Mouse (Mus musculus) adrenal gland, adult 18-20 months (tissue): ENCODE measurements at regions not wholly inside any gene's neighbourhood (a gene's known extent, or its start where the extent isn't known, plus 50 kb on each side); places are given as distances from the start of the nearest gene placed in this dataset.

Experiments used
- DNase-seq, 2 experiments: peaks; one replicate each; pipeline ENCODE4 v3.0.0; 2021 to 2022; ENCODE audit warnings: low spot score in 2 of 2

DNA sequence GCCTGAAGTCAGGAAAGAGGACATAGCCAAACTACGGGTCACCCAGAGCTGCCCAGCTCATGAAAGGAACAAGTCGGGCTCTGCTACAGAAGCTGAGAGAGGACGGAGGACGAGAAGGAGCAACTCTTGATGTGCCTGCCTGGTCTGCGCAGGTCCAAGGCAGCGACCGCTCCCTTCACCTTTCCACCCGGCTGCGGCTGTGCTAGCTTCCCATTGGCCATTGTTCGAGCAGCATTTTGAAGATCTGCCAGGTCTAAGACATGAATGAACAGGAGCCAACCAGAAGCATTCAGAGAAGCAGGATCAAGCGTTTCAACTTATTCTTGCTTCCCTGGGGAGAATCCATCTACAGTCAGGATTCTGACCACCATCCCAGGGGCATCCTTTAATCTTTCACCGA lies 113.3 kb upstream of the Wnt4 start:
- DNase-seq, result no peak

DNA sequence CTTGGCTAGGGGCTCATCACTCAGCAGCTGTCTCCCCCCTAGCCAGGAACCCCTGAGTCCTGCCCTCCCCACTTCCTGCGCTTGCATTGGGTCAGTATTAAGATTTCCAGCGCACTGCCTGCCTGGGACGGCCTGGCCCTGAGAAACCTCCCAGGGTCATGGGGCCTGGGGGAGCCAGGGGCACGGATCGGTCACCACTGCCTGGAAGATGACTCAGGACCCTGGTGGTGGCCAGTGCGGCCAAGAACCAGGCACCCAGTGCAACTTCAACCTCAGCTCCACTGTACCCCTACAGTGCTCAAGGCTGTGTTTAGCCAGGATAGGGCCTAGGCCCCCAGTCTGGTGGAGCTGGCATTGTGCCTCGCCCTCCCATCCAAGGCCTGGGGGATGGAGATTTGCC lies 111.9 kb upstream of the Zbtb40 start:
- no peak for DNase-seq

DNA sequence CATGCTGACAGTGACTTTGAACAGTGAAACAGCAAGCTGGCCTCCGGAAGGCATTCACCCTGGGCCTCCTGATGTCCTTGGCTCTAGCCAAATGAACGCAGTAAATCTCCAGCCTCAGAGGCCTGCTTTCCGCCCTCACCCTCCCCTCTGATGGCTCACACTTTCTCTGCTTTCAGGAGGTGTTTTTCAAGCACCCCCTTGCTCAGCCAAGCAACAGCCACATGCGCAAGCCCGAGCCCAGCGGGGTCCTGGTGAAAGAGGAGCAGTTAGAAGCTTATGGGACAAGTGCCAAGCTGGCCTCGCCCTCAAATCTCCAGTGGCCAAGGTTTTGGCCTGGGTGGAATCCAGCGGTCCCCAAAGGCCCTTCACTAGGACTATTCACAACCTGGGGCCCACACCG lies 109.6 kb upstream of the Zbtb40 start:
- no peak for DNase-seq

DNA sequence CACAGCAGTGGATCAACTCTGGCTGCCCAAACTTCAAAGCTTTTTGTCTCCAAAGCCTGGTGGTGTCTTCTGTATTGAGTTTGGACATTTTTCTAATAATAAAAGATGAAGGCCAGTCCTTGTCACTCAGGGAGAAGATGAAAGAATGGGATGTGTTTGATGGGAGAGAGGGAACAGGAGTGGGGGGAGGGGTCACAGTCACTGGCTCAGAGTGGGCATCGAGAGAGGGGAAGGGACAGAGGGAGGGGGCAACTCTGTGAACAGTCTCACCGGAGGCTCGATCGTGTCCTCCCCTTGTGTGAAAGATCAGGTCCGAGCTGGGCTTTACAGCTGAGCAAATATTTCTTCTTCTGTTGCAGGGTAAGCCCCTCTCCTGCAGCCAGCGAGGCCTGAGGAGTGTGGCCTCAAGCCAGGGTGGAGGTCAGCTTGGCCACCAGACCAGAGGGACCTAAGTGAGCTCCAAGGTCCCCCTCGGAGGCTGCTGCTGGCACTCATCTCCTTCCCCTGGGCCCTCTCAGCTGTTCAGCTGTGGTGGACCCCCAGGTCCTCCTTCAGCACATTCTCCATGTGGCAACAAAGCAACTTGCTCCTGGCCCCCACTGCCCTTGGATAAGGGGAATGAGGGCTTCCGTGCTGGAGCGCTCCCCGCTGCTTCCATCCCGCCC lies 108.0 kb upstream of the Zbtb40 start:
- DNase-seq, result no peak

DNA sequence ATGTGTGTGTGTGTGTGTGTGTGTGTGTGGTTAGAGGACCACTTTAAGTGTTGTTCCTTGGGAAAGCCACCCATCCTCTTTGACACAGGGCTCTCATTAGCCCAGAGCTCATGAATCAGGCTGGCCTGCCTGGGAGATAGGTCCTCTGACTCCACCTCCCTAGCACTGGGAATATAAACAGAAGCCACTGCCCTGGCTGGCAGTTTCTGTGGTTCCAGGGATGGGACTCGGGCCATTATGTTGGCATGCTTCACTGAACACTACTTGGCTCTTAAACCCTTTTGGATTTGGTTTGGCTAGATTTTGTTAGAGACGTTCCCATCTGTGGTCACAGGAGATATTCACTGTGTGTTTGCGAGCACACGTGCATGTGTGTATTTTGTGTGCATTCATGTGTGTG lies 100.2 kb upstream of the Zbtb40 start:
- DNase-seq, result no peak

DNA sequence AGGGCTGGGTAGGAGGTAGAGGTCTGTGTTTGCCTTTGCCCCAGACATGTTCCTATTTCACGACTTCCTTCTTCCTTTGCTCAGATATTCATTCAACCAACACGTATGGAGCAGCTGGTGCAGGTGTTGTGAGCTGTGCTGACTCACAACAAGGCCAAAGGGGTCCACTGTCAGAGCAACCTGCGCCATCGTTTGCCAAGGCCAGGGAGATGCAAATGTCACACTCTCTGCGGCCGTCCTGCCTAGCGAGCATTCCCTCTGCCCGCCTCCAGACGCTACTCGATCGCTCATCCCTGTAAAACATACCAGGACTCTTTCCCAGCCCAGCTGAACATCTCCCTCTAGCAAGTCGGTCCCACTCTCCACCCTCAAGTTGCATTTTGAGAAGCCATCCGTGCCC lies 99.2 kb upstream of the Zbtb40 start:
- no peak for DNase-seq

DNA sequence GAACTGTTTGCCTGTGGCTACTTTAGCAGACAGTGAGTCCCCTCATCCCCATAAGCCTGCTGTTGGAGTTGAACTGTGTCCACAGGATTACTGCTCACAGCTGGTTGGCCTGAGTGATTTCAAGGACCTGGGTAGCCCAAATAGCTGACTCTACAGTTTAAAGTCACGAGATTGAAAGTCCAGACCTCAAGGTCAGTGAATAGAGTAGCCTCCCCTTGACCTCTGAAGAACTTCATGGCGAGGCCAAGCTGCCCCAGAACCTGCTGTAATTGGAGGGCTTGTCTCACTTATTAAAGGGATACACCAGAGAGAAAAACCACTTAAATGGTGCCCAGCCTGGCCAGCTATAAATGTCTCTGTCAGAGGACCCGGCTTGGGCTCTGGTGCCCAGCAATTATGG lies 97.7 kb upstream of the Zbtb40 start:
- no peak for DNase-seq

DNA sequence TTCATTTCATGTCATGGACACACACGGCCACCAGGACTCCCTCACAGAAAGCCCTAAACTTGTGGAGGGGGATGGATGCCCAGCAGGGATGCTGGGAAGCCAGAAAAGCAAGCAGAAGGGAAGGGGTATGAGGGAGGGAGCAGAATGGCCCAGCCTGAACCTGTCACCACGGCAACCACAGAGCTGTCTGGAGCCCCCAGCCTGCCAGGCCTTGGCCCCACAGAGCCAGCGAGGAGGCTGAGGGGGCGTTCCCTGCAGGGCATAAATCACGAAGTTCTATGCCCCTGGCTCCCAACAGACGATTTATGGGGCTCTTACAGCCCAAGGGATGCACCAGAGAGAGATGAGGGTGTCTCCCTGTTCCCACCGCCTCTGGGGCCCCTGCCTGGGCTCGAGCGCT lies 93.7 kb upstream of the Zbtb40 start:
- DNase-seq, result no peak

DNA sequence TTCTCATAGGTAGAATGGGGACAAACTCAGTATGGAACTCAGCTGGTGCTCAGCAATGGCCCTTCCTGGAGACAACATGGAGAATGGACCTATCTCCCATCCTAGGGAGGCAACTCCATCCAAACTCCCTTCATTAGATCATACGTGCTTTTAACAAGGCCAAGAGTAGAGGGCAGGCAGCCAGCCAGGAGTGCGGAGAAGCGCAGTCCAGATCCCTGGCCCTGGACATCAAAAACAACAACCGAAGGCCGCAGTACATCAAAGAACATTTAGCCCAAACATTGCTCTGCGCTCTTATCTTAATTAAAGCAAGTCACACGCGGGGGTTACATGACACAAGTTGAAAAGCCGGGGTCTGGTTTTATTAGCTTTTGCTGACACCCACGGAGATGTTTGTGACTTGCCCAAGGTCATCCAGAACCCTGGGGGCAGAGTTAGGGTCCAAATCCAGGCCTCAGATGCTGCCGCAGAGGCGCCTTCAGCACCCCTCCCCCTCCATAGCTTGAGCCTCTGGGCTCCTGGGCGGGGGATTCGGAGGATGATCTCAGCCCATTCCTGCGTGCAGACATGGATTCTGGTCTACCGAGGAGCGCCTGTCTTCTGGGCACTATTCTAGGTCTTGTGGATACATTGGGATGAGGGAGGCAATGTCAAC lies 90.6 kb upstream of the Zbtb40 start:
- peak in 1 of 2 experiments; percentile 48 for DNase-seq

DNA sequence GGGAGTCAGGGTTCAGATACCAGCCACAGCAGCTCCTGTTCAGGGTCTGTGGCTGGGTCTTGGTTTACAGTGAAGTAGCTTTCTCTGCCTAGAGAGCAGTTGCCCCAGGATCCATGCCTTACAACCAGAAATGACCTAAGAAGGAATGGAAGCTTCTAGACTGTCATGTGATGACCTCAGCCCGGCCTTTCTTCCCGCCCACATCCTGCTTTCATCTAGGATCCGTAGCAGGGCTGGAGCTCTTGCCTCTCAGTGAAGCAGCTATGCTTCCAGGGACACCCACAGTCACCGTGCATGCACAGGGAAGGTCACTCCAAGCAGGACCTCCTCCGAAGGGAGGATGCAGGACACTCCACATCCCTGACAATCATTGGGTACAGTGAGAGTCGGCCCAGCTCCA lies 89.5 kb upstream of the Zbtb40 start:
- no peak for DNase-seq

DNA sequence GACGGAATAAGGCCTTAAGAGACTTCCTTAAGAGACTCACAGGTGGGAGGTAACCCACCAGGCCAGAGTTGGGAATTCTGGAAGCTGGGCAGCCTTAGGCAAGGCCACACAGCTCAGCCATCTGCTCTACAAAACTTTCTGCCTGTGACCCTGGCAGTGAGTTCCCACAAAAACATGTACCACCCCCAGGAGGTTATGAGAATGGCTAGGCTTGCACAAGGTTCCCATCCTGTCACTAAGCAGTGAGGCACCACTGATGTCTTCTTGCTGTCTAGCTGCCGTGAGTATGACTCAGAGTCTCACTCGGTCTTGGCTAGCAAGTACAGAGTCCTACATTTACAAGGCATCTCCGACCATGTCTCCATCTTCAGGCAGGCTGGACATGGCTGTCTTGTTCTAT lies 87.7 kb upstream of the Zbtb40 start:
- DNase-seq, result no peak

DNA sequence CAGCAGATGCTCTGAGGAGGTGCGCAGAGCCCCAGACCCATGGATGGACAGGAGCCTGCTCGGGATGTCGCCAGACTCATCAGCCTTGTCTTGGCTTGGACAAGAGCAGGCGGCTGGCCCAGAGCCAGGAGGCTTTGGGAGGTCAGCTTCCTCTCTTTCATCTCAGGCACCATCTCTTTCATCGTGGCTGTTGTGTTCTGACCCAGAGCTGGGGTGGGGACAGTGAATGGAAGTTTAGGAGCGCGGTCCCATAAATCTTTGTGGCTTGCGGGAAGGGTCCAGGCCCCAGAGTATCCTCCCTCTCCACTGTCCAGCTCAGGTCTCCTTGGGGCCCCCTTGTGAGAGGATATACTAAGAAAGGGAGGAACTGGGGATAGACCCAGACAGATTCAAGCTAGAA lies 87.2 kb upstream of the Zbtb40 start:
- peak; percentile 57 to 71 for DNase-seq

DNA sequence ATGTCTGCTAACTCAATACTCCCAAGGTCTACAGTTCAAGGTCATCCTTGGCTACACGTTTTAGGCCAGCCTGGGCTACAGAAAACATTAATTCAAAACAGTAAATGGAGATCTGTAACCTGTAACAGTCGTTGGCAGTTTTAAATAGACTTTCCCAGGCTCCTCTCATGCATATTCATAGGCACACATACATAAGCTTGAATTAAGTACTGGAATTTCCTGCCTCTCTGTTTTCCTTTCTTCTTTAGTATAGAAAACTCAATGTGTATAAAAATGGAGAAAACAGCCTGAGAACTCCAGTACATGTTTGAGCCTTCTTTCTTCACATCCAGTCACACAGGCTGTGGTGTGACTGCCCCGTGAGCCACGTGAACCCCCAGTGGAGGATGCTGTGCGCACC lies 86.0 kb upstream of the Zbtb40 start:
- no peak for DNase-seq

DNA sequence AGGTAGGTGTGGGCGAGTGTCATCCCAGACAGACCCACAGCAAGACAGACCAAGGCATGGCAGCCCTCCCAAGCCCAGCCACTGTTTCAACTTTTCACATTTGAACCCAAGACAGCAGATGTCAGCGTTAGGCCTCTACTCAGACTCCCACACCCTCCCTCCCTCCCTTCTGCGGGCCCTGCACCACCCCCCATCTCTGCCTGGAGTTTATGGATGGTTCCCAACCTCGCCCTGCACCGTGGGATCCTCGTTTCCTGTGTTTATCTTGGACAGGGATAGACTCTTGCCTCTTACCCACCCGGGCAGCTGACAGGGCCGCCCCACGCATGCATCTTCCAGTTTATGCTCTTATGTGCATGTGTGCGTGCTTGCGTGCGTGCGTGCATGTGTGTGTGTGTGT lies 85.2 kb upstream of the Zbtb40 start:
- DNase-seq, result no peak

DNA sequence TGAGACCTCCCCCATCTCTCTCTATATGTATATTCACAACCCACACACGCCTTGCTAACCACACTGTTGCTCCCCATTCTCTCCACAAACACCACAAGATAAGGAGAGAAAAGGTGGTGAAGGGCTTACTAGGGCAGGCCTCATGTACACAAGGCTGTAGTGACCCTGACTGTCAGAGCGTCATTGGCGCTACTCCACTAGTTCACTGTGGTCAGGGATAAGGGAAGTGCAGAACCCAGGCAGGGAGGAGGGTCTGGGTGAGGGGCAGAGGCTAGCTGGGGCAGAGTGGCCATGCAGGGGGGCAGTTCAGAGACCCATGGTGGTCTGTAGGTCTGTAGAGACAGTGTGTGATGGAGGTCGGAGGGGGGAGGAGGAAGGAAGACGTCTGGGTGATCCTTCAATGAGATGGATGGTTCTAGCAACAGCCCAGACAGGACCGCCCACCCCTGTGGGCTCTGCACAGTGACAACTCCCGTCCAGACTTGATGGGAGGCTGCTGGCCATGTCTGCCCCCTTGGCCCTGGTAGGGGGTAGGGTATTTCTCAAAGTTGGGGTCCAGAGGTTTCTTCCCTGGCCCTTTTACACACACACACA lies 82.1 kb upstream of the Zbtb40 start:
- no peak for DNase-seq

DNA sequence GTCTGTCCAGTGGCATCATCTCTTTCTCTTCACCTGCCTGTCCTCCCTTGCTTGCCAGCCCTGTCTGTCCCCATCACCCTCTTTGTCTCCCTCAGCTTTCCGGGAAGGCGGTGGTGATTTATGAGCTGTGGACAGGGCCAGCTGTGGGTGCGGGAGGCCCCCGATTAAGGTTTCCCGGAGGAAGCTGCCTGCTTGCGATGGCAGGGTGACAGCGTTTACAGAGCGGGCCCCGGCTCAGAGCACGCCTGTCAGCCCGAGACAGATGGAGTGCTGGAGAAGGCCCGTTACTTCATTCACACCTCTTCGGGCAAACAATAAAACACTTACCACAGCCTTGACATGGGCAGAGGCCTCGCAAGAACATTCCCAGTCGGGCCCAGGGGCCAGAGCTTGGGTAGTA lies 79.6 kb upstream of the Zbtb40 start:
- DNase-seq, result no peak

DNA sequence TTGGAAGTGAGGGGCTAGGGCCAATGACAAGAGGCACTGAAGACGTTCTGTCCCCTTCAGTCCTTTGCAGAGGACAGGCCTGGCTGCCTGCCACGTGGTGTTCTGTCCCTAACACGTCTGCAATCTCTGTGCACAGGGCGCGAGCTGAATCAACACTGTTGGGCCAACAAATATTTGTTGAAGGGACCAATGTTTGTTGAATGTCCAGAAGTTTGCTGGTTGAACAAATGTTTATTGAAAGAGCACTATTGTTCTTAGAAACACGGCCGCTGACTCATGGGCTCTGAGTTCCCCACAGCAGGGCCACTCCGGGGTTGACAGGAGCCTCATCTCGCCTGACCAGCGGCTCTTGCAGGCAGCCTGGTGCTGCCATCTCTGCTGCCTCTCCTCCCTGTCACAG lies 73.1 kb upstream of the Zbtb40 start:
- no peak for DNase-seq

DNA sequence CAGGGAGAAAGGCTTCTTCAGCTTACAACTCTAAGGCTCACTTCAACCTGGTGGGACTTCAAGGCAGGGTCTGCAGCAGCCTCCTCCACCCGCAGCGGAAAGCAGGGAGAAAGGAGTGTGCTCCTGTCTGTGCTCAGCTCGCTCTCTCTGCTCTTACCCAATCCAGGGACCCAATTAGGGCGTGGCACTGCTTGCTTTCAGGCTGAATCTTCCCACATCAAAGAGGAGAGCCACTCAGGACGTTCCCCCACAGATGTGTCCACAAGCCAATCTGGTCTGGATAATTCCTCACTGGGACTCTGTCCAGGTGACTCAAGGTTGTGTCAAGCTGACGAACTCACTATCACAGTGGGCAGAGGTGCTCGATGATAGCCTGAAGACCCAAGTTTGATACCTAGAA lies 72.0 kb upstream of the Zbtb40 start:
- DNase-seq, result no peak

DNA sequence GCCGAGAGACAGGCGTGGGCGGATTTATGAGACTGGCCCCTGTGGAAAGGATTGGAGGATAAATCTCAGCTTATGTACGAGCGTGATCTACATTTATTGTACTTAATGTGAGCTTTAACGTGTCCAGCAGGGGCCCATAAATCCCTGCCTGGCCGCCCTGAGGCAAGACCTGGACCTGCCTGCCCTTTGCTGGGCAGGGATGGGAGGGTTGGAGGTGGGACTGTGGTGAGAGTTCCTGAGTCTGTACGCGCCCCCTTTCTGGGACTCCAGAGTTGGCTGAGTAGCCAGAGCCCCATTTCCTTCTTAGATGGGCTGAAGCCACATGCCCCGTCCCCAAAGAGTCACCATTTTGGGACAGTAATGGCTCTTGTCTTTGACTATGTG lies 69.7 kb upstream of the Zbtb40 start:
- DNase-seq, result no peak

DNA sequence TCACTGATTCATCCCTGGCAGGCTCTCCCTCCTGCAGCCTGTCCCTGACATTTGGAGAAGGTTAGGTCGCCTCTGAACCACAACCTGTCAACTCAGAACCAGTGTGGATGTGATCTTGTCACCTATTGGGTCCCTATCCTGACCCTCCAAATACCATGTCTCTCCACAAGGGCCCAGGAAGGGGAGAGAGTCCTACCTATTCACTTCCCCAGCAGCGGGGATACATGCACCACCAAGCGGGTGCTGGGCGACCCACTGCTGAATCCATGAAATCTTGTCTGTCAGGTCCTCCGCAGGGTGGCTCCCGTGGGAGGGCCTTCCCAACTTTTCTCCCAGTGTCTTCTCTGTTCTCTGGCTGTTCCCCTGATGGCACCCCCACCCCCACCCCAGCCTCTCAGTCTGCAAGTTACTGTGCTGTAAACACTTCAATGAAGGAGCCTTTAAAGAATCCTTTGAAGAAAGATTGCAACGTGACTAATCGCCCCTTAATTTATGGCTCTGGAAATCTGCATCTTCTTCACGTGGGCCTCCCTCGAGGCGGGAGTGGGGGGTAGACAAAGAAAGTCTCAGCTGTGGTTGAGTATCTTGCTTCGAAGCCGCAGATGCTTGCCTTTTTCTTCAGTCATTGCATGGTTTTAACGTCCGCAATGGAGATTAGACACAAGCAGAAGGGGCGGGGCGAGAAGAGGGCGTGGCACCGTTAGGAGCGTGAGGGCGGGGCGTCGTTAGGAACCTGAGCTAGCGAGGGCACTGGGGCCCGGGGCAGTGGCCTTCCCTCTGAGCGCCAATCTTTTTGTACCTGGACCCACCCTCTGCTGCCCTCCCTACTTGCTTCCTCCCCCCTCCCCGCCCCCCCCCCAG lies 69.1 kb upstream of the Zbtb40 start:
- peak; percentile 64 to 74 for DNase-seq

DNA sequence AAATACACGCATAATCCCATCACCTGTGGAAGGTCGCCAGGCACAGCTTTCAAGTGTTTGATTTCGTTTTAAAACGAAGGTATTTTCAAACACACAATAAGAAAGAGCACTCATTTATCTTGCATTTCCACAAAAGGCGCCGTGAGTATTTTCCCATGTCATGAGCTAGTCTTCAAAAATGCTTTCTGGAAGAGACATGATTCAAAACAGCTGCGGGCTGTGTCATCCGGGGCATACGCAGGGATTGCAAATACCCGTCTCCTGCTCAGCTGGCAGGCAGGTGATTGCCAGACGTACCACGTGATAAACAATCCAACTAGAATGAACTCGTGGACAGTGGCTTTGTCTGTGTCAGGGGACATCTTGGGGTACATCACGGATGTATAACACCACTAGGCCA lies 66.5 kb upstream of the Zbtb40 start:
- DNase-seq, result no peak

DNA sequence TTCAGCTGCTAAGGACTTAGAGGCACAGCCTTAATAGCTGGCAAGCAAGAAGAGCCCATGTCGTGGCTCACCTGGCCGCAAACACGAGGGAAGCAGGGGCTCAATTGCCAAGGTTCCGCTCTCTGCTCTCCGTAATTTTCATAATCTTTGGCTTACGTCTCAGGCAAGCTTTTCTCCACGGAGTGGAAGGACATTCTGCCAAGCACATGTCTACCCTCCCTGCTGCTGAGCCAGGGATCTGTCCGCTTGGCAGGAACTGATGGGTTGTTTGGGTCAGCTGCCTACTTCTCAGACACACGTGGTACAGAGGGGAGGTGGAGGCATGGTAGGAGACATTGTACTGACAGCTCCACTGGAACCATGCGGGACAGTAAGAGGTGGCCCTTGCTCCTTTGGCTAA lies 61.7 kb upstream of the Zbtb40 start:
- DNase-seq, result no peak
